Mouse (Mus musculus) c-Kit-negative CD71-positive TER-119-positive erythroid progenitor cells, embryonic 14.5 days (primary cell): ENCODE measurements around the gene Tbxas1.

ENCODE experiments used
- DNase-seq: peaks from one replicate; pipeline ENCODE4 v3.0.0-alpha.2; 2013; ENCODE audit warnings: low read depth, low spot score

Tbxas1 gene

DNA sequence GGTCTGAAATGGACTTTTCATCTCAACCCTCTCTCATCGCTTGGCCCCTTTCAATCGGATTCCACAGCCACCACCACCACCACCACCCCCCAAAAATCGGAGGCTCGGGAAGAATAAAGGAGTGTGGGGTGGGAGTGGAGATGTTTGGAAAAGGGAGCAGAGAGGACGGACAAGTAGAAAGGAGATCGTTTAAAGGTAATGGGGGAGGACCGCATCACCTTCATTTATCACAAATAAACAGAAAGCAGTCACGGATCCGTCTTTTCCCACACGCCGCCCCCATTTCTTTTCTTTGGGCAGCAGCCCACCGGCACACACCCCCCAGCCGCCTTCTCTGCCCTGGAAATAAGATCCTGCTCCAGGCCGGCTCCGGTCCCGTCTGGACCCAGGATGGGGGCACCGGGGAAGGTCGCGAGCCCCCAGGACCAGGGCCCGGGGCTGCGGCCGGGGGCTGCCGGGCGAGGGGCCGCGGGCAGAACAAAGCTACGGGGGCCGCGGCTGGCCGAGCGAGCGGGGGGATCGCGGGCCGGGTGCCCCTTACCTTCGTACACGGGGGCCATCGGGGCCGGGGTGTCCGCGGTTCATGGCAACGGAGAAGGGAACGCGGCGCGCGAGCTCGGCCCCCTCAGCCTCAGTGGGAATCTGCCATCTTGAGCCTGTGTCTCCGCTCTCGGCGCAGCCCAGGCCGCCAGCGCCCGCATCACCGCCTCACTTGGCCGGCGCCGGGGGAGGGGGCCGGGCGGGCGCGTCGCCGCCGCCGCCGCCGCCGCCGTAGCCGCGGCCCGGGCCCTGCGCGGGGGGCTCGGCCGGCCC lies at the start of gene Tbxas1:
Gene Tbxas1, plus strand, starts transcription at position 147 of the 813 bp plus-strand sequence.
- peak; percentile 32 for DNase-seq

DNA sequence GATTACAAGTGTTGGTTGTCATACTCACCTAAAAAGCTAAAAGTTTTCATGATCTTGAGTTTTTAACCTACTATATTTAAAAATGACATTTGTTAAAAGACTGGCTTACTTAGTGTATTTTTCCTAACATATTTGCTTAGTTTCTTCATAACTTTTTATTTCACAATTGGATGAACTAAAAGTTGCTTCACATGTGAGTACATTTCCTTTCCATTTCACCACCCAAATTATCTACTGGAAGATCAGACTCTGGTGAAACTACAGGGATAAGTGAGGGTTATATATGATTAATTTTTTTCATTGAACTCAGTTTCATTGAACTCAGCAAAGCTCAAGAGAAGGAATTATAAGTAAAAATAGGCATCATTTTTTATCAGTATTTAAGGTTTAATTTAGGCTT lies 49.3 kb upstream of the Tbxas1 start:
- DNase-seq = no peak

DNA sequence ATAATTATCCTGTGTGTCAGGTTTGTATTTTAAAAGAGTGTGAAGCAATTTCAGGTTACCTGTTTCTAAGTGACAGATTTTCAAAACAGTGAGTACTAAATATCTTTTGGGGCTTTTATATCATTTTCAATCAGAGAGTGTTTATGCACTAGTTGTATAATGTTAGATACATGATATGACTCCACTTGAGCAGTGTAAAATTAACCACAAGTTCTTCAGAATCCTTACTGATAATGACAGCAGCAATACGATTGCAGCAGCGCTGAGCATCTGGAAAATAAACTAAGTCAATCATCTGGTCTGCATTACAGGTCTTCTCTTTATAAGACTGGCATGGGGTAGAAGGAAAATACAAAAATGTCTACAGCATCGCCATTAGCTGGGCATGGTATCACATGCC lies 48.3 kb upstream of the Tbxas1 start:
- DNase-seq = no peak

DNA sequence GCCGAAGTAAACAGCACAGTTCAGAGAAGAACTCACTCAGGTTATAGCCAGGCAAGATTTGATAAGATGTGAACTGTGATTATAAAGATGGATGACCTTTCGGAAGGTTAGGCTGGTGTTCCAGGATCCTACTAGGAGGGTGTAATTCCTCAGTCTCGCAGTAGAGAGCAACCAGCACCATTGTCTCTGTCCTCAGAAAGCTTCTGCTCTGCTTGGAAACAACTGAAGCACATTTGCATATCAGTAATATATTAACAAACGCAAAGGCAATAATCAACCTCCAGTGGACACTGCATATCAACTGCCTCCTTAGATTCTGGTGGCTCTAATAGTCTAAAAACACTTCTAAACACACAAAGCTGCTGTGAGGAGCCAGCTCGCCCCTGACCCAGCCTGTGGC lies 47.8 kb upstream of the Tbxas1 start:
- DNase-seq = no peak

DNA sequence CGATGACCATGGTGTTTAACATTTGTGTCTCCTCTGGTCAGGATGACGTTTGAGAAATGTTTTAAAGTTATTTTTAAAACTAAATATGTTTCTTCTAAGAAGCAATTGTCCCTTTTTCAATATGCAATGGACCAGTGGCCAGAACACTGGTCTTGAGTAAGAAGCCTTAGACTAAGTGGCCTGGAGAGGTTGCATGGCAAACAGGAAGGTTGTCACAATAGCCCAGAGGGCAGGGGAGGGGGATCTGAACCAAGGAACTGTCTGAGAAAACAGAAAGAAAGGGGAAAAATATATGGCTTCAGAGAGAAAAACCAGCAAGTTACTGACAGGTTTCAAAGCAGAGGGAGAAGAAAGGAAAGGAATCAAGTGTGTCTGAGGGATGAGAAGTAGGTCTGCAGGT lies 47.0 kb upstream of the Tbxas1 start:
- no peak for DNase-seq

DNA sequence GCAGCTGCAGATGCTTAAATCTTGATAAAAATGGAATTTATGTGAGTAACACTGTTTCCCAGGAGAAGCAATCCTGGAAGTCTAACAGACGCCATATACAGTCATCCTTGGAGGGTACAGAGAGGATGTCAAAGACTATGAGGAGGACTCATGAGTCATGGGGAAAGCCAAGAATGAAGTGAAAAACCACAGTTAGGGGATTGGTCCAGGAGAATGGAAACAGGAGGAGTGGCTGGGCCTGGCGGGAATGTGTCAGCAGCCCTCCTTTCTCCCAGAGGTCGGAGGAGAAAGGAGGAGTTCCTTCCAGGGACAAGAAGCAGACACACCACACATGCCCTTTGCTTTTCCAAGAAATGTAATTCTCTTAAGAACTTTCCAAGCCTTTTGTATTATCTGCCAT lies 45.8 kb upstream of the Tbxas1 start:
- DNase-seq = no peak

DNA sequence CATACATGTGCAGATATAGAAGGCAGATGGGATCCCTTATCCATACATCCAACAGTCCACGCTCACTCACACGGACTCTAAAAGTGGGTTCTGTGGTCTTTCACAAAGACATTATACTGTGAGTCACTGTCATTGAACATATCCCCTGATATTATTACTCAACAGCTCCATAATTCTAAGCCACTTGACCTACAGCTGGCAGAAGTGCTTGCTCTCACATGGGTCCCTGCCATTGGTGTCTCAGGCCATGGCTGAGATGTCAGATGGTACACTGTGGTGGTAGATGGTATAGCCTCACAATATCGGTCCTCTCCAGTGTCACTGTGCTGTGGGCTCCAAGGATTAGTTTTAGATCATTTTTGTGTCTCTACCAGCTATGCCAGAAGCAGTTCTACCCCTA lies 41.5 kb upstream of the Tbxas1 start:
- no peak for DNase-seq

DNA sequence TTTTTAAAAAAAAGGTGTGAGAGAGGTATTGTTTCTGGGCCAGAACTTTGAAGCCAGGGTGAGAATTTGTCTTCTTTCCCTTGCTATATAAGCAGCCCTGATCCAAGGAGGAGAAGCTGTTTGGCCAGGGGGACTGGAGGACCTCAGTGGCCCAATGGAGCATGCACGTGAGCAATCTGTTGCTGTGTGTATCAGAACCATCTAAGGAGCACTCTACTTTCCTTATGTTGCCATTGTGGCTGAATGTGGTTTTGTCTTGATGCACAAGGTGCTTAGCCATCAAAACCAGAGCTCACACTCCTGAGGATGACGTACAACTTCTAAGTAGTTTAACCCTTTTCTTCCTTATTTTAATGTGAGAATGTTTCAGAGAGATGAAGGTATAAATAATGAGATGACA lies 40.5 kb upstream of the Tbxas1 start:
- DNase-seq = no peak

DNA sequence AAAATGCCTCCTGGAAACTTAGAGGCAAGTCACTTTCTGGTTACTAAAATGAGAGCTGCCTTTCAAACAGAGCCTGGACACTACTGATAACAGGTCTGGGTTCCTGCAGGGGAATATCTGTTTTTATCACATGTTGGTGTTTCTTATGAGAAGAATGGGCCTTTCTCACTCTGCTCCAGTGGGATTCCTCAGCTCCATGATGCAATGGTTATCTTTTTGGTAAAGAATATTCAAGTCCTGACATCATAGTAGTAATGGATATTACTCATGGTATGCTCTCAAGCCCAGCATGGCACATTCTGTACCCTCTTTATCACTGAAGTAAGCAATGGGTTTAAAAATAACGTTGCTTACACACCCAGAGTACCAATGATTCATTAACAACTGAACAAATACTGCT lies 40.0 kb upstream of the Tbxas1 start:
- DNase-seq = peak; percentile 71

DNA sequence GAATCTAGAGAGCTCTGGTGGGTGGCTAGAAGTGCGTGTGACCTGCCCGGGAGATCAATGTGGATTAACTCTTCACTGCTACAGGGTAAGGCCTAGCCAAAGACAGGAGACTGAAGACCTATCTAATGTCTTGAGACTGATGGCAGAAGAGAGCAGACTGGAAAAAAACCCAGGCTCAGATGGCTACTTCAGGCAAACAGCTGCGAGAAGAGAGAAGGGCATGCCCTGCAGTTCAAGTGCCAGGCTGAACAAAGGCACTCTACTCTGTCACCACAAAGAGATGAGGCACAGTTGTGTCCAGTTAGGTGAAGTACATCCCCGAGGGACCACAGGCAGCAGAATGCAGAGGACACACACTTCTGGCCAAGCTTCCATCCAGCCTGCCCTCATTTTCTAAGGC lies 37.1 kb upstream of the Tbxas1 start:
- no peak for DNase-seq

DNA sequence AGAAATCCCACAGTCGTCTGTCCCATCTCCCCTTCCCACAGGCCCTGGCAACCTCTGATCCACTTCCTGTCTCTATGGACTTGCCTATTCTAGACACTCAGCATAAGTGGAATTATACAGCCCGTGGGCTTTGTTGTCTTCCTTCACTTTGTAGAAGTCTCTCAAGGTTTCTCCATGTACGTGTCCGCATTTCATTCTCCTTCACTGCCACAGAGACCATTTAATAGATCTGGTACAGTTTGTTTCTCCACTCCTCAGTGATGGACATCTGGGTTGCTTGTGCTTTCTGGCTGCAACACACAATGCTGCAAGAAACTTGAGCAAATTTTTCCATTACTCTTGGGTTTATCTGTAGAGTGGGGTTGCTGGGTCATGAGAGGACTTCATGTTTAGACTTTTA lies 35.3 kb upstream of the Tbxas1 start:
- DNase-seq = no peak

DNA sequence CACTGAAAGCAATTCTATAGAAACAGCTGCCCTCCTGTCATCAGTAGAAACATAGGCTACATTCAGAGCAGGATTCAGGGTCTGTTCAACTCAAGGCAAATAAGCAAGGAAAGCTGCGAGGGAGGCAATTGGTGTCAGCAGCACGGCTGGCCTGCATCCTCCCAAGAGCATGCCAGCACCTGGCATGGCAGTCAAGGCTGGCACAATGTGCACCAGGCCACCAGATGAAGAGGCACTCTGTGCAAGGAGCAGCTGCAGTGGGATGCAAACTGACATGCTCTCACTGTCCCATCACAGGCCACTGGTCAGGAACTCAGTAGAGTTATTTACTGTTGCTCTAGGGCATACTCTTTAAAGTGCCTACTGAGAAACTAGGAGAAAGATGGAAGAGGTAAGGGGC lies 34.8 kb upstream of the Tbxas1 start:
- no peak for DNase-seq

DNA sequence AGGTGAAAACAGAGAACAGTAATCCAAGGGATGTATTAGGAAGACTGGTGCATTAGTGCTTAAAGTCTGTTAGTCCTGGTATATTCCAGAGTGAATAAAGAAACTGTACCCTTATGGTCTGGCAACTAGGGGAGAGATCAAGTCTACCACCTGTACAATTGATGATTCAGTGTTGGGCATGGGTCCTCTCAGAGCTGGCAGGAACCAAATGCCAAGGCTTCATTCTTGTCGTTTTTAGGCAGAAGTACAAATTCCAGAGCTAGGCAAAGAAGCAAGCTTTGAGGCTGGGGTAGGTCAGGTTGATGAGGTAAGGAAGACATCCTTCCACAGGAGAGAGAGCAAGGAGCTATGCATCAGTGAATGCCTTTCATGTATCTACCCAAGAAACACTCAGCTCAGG lies 34.4 kb upstream of the Tbxas1 start:
- DNase-seq = no peak

DNA sequence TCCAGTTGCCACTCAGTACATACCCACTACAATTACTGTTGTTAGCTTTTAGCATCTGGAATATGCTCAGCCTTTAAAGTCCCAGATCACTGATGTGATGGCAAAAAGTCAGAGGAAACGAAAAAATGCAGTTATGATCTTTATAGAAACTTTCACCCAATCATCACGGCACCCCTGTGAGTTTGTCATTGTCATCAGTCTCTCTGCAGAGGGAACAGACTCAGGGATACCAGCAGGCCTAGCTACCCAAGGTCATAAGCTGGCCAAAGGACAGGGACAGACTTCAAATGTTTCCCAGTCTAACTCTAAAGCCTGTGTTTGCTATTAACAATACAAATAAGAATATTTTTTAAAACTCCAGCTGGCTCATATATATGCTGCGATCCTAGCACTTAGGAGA lies 33.7 kb upstream of the Tbxas1 start:
- no peak for DNase-seq

DNA sequence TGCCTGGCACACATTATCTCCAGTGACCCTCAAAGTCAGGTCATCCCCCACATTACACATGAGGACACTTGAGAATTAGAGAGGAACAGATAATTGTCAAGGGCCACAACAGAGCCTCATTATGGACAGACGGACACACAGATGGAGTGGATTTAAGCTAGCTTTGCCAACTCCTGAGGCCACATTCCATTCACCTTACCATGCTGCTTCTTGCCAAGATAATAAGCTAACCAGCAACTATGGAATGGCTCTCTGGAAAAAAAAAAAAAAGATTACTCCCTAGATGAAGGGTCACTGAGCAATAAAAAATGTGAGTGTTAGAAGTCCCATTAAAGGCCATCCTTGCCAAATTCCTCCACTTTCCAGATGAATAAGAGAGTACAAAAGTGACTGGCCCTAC lies 30.1 kb upstream of the Tbxas1 start:
- DNase-seq = no peak

DNA sequence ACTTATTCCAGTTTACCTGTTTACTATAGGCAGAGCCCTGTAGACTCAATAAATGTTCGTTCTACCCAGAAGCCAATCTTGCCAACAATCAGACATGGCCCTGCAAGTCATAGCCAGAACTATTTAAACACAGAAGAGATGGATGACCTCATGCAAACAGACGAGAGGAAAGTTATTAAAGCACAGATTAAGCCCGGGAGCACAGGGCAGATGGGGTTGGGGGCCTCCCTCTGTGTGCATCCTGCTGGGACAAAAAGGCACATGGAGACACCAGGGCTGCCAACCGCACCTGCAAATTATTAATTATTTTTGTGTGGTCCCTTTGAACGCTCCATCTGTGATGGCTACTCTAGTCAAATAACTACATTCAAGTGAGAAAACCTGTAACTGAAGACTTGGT lies 29.3 kb upstream of the Tbxas1 start:
- no peak for DNase-seq

DNA sequence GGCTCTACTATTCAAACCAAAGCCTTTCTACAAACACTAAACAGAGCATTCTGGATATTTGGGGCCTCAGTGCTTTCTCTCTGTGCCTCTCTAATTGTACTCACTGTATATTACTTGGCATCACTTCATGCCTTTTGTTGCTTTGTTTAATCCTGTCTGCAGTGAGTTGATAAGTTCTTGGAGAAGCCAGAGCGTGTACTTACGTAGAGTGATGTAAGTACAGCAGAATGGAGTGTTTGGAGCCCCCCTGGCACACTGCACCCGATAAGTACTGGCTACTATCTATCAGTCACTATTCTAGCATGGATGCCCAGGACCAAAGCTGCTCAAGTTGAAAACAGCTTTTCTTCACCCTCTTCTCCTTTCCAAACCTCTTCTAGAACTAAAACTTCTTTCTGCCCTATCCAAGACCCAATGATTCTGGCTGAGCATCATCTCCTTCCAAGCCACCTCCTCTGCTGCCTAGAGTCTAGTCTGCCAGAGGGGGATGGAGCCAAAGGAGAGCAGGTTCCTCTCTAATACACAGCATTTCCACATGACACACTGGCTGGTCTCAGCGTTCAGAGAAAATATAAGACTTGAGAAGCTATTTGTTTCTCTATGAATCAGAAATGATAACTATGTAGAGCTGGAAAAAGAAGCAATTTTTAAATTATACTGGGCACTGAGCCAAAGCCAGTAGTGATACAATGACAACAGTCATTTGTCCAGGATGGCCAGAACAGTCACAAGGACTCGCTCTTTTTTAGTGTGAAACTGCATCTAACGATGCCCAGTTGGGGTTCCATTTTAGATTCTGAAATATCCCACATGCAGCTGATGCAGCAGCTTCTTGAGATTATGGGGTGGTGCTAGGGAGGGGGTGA lies 28.6 kb upstream of the Tbxas1 start:
- no peak for DNase-seq

DNA sequence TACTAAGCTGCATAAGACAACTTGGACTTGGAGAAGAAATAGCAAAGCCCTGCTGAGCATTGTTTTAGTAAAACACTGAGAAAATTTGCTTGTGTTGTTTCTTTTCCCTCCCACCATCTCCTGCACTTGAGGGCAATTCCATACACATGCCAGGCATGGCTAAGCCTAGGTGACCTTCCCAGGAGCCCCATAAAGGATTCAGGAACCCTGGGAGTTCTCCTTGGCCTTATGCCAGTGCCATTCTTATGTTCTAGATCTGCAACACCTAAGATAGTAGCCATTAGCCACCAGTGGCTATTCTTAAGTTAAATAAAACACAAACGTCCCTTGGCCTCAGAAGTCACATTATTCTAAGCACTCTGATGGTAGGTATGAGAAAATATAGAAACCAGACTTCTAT lies 27.8 kb upstream of the Tbxas1 start:
- no peak for DNase-seq

DNA sequence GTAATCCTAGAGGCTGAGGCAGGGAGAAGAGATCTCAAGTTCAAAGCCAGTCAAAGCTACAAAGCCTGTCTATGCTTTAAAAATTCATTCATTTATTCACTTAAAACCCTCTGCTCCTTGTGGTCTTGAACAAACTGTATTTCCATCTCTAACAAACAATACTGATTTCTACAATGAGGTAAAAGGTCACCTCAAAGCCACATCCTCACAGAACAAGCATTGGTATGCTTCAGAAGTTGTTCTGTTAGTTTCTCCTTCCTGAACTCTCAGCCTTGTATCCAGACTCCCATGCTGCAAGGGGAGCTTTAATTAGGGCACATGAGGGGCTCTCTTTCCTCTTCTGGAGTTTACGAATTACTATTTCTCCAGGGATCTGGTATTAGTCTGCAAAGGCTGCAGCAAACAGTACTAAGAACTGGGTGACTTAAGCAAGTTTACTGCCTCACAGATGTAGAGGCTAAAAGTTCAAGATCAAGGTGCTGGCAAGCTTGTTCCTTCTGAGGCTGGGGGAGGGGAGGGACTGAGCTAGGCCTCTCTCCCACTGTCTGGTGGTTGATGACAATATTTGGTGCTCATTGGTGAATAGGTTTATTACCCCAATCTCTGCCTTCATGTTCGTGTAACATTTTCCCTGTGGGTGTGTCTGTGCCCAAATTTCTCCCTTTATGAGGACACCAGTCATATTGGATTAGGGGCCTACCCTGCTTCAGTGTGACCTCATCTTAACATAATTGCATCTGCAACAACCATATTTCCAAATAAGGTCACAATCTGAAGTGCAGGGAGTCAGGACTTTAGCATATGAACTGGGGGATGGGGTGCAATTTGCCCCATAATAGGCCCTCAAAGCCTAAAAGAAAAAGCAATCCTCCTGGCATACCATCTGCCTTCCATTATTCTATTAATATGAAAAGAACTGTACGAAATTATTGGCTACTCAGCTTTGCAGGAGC lies 27.0 kb upstream of the Tbxas1 start:
- DNase-seq = no peak

DNA sequence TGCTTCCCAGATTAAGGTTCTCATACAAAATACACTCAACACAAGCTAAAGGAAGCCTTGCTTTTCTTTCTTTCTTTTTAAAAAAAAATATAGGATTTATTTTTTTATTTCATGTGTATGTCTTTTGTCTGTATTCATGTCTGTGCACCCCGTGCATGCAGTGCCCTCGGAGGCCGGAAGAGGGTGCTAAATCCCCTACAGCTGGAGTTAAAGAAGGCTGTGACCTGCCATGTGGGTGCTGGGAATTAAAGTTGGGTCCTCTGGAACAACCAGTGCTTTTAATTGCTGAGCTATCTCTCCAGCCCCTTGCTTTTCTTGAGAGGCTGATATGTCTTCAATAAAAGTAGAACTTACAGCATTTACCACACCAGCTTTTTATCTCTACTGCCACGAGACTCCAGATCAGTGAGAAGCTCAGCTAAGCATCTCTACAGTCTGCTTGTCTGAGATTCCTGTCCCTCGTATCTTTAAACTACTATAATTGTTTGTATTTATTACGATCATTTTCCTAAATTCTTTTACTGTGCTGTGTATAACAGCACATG lies 24.4 kb upstream of the Tbxas1 start:
- no peak for DNase-seq

DNA sequence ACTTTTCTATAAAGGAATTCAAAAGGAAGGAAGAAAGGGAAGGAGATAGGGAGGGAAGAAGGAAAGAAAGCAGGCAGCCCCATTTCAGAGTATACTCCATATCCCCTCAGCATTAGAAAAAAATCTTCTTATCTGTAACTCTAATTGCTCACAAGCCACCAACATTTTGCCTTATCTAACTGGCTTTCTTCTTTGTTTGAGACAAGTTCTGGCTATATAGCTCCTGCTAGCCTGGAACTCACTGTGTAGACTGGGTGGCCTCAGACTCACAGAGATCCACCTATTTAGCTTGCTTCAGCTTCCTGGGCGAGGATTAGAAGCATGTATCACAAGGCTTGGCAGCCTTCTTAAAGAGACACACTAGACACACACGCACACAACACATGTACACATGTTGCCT lies 23.5 kb upstream of the Tbxas1 start:
- no peak for DNase-seq

DNA sequence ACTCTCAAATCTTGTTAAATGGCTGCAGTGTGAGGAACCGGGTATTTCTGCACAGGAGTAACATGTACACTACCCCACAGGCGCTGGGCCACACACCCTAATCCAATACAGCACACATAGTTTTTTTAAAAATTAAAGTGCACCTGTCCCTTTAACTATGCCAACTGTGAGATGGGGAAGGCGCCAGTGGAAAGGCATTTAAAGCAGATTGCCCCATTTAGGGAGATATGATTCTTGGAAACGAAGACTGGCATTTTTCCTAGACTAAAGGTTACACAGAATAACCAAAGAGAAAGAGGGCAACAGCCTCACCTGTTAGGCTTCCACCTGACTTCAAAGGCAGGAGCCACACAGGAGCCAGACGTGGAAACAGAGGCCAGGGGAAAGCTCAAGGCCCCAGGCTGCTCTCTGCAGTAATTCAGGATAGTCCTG lies 21.6 kb upstream of the Tbxas1 start:
- DNase-seq = no peak
